Mouse (Mus musculus) kidney, adult 9 months (tissue): Measurements from ENCODE around the gene Nsmce1.
"Not testable (repeated sequence)": the region's sequence is repeated elsewhere in the genome, so short reads cannot be mapped to it uniquely, and the experiment has no call there.

ENCODE experiments used
- DNase-seq: peaks from one replicate; pipeline ENCODE4 v3.0.0; 2022

The Nsmce1 gene

GRCm38 (mm10) chr7:125430170-125430842 is 61.1 kb downstream of the Nsmce1 start:
- no peak for DNase-seq

DNA sequence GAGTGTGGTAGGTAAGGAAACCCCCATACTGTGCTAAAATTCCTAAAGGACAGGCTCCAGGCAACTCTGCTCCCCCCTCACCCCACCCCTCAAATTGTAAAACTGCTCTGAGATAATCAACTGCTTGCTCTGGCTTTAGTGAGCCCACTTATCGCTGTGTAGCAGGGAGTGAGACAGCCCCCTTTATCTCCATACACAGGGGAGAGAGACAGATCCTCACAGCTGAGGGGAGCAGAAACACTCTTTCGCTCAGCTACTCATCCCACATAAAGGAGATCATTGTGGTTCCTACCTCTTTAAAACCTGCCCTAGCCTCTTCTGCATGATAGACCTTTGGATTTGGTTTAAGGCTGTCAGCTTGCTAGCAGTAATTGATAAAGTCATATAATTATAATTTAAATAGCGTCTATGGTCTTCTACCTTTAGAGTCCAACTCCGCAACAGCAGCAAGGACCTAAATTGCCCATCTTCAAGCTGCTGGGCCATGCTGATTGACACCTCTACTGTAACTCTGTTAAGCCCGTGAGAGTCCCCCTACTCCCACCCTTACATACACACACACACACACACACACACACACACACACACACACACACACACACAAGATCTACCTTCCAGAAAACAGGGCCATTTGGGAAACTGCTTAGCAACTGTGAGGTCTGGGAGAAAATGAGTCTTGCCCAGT is 62.4 kb downstream of the Nsmce1 start:
- DNase-seq = not testable (repeated sequence)

- no peak for DNase-seq
Measured at GRCm38 (mm10) chr7:125428381-125428780, 63.0 kb downstream of the Nsmce1 start.

DNA sequence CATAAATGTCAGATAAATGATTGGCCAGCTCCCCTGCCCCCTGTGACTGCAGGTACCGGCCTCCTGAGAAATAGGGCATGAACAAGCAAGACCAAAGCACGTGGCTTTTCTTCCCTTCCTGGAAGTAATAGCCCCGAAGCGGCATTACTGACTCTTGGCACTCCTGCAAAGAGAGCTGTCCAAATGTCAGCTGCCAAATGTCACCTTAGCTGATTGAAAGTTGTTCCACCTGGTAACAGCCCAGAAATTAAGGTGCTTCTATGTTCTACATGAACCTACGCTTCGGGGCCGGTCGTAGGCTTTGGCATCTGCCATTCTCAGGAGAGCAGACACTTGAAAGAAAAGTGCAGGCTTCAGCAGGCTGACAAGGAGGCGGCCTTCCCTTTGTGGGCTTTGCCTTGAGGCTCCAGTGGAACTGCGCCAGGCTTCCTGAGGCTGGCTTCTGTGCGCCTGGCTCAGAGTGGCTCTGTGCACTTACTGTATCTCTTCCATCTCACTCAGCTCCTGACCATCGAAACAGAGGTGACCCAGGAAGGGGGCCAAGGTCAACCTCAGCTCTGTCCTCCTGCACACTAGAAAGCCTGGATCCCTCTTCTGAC is 63.8 kb downstream of the Nsmce1 start:
- peak; percentile 31 for DNase-seq

- DNase-seq = no peak
Measured at GRCm38 (mm10) chr7:125423056-125423455, 68.3 kb downstream of the Nsmce1 start.

DNA sequence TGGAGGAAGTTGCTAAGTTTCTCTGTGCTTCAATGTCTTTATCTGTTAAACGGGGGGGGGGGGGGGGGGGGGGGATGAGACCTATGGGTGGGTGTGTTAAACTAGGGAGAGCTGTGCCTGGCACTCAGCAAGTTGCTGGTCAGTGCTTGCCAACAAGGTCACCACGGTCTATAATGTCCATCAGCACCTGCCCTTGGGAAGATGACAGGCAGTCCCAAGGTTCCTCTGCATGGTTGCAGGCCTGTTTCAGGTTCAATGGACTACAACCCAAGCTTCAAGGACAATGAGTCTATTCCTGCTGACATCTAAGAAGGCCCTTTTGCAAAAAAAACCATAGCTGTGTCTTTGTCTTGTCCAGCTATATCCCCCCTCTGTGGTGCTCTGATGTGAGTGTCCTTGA is 69.5 kb downstream of the Nsmce1 start:
- no peak for DNase-seq

GRCm38 (mm10) chr7:125420190-125420589 is 71.2 kb downstream of the Nsmce1 start:
- DNase-seq = peak; percentile 33

DNA sequence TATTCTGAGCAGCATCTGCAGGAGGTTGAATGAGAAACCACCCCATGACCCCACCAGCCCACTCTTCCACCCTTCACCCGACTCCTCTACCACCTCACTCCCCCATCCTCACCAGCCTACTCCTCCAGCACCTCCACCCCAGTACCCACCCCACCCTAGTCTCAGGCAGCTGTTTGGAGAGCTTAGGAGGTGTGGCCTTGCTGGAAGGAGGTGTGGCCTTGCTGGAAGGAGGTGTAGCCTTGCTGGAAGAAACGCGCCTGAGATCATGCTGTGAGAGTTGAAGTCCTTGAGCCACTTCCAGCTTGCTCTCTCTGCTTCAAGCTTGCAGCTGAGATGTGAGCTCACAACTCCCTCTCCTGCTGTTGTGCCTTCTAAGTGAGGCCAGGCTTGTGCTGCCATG is 73.0 kb downstream of the Nsmce1 start:
- DNase-seq = no peak
